Mouse (Mus musculus) hindbrain, embryonic 11.5 days (tissue): ENCODE measurements around the gene Tnrc6a. TPM values are rescaled to one million over a fixed set of nuclear protein-coding genes. Genes with fewer than 3 reads are reported as not detected.

Source experiments
- ATAC-seq: fragments of 200-750 bp; cut with Nextera tagmentation; 2 replicates; pipeline ENCODE4 v1.8.0; 2017; ENCODE audit warnings: mild to moderate bottlenecking, moderate TSS enrichment, moderate library complexity; ENCODE audit not compliant: low FRiP score
- DNase-seq: peaks from one replicate; pipeline ENCODE4 v3.0.0-alpha.2; 2015; ENCODE audit warnings: low spot score
- H3K27ac ChIP-seq: fragments of 300-500 bp; sonication (generic); 2 replicates; pipeline ENCODE4 v1.5.1; 2014; ENCODE audit warnings: mild to moderate bottlenecking, low read depth, low read length
- H3K27me3 ChIP-seq: fragments of 300-500 bp; sonication (generic); 2 replicates; pipeline ENCODE4 v1.6.1; 2014; ENCODE audit warnings: mild to moderate bottlenecking, low read length, moderate library complexity, mixed read lengths; ENCODE audit not compliant: control insufficient read depth, insufficient read depth
- H3K36me3 ChIP-seq: fragments of 300-500 bp; sonication (generic); 2 replicates; pipeline ENCODE4 v1.6.1; 2014; ENCODE audit warnings: mild to moderate bottlenecking, low read length, moderate library complexity, mixed read lengths; ENCODE audit not compliant: control insufficient read depth, insufficient read depth
- H3K4me1 ChIP-seq: fragments of 300-500 bp; sonication (generic); replicated peaks from 2 replicates; pipeline ENCODE4 v1.6.1; 2014; ENCODE audit warnings: low read length, mixed read lengths; ENCODE audit not compliant: control insufficient read depth, insufficient read depth
- H3K4me2 ChIP-seq: fragments of 300-500 bp; sonication (generic); replicated peaks from 2 replicates; pipeline ENCODE4 v1.6.1; 2014; ENCODE audit warnings: mild to moderate bottlenecking, low read depth, low read length
- H3K4me3 ChIP-seq: fragments of 300-500 bp; sonication (generic); 2 replicates; pipeline ENCODE4 v1.5.1; 2014; ENCODE audit warnings: low read depth, low read length
- H3K9ac ChIP-seq: fragments of 300-500 bp; sonication (generic); 2 replicates; pipeline ENCODE4 v1.6.1; 2014; ENCODE audit warnings: low read depth, low read length
- H3K9me3 ChIP-seq: fragments of 300-500 bp; sonication (generic); 2 replicates; pipeline ENCODE4 v1.6.1; 2016; ENCODE audit warnings: low read length; ENCODE audit not compliant: control insufficient read depth
- WGBS: fragments of 180-500 bp; shearing (Covaris S2); extraction: QIAGEN DNeasy Blood & Tissue Kit; methylation state at CpG from one replicate; pipeline ENCODE4 v1.1.7; 2014; 5-methylcytosine and 5-hydroxymethylcytosine counted together
- polyA plus RNA-seq: library from polyadenylated mRNA; unstranded; fragments of >200 nt; fragmentation: Nextera tagmentation; extraction: Ambion mirVana; gene quantifications from 2 replicates; pipeline ENCODE4 v1.2.1, GENCODE M21; 2014

Tnrc6a gene
- polyA plus RNA-seq, 1 experiment from 2014 or later = 61.3 TPM

DNA sequence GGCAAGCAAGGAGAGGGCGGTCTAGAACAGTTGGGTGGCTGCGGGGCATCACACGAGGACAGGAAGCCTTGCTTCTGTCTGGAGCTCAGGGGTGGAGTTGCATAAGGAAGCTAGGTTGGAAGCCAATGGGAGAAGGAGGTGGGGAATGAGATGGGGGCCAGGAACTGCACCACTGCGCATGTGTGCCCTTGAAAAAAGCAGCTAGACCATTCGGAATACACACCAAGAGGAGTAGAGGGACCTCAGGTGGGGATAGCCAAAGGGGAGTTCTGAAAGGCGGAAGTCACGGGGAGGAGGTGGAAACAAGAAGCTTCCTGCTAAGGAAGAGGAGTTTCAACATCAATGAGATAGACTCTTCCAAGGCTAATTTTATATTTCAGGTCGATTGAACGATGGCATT, 77.0 kb downstream of the Tnrc6a start:
- H3K4me2 ChIP-seq = no peak overlapping the region
- H3K9ac ChIP-seq = no peak overlapping the region
- DNase-seq (no peak), ATAC-seq (no peak)
- no peaks in the 10 kb centered on the region for H3K9me3 ChIP-seq
- H3K4me1 ChIP-seq = no peaks in the 10 kb centered on the region
- H3K27ac ChIP-seq = no peak overlapping the region
- no peaks in the 10 kb centered on the region for H3K27me3 ChIP-seq
- H3K36me3 ChIP-seq = no peaks in the 10 kb centered on the region
- no peak overlapping the region for H3K4me3 ChIP-seq
- WGBS = 81% methylated on average over 9 of the region's 9 CpGs

DNA sequence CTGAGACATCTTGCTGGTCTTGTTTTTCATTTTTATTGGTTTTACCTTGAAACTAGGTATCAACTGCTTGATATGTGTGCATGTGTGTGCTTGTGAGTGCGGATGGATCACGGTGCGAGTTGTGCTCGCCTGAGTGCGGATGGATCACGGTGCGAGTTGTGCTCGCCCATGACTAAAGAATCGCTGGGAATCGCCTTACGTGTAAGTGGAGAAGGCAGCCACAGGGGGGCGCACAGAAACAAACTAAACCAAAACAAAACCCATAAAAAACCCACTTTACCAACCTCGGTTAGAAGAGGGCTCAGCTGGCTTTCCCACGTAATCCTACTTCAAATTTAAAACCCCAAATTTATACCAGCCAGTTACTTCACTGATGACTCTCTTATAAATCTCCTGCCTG, 81.6 kb downstream of the Tnrc6a start:
- Histone ChIP-seq H3K27me3 (no peaks in the 10 kb centered on the region), H3K4me2 (no peak overlapping the region), H3K9ac (no peak overlapping the region), H3K9me3 (no peaks in the 10 kb centered on the region), H3K27ac (no peak overlapping the region), H3K4me3 (no peak overlapping the region), H3K36me3 (no peaks in the 10 kb centered on the region), H3K4me1 (no peaks in the 10 kb centered on the region)
- WGBS = 32% methylated on average over 14 of the region's 14 CpGs
- DNase-seq (peak; percentile 72), ATAC-seq (no peak)

DNA sequence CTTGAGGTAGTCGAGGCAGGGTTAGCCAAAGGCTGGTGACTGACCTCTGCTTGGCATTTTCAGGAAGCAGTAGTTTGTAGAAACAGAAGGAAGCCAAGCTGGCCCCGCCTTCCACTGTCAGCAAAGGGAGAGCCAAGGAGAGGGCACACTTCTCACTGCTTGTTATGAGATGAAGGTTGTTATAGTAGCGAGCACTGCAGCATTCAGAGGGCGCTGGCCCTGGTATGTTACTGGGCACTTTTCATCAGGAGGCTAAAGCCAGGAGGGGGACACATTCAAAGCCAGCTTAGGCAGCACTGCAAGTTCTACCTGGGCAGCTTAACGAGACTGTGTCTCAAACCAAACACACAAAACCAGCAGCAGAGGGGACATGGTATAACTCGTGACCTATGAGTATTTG, 83.9 kb downstream of the Tnrc6a start:
- WGBS = 78% methylated on average over 6 of the region's 6 CpGs
- no peaks in the 10 kb centered on the region for H3K9me3 ChIP-seq
- H3K4me1 ChIP-seq = no peaks in the 10 kb centered on the region
- ATAC-seq = no peak
- H3K36me3 ChIP-seq = no peaks in the 10 kb centered on the region
- no peaks in the 10 kb centered on the region for H3K27me3 ChIP-seq
- H3K27ac ChIP-seq = no peak overlapping the region
- H3K4me2 ChIP-seq = no peak overlapping the region
- DNase-seq = no peak
- no peak overlapping the region for H3K4me3 ChIP-seq
- H3K9ac ChIP-seq = no peak overlapping the region

DNA sequence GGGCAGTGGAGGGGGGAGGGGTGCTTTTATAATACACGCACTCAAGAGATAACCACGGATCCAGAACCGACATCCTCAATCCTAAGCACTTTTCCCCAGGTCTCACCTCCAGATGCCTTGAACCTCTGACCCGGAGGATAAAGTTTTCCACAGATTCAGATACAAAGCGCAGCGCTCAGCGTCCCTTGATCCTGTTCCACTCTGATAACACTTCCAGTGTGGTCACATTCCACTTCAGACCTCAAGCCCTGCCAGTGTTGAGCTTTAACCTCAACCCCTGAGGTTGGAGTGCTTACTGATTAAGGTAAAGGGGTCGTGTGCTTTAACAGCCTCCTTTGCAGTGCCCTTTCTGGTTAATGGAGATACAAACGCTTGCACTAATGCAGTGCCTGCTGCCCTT, 86.2 kb downstream of the Tnrc6a start:
- Histone ChIP-seq H3K4me1 (no peaks in the 10 kb centered on the region; the same call in none of the 2 replicates), H3K4me2 (no peak overlapping the region), H3K27me3 (no peaks in the 10 kb centered on the region), H3K4me3 (no peak overlapping the region), H3K9ac (no peak overlapping the region), H3K9me3 (no peaks in the 10 kb centered on the region), H3K27ac (no peak overlapping the region), H3K36me3 (no peaks in the 10 kb centered on the region)
- ATAC-seq (no peak), DNase-seq (no peak)
- WGBS = 76% methylated on average over 9 of the region's 9 CpGs

DNA sequence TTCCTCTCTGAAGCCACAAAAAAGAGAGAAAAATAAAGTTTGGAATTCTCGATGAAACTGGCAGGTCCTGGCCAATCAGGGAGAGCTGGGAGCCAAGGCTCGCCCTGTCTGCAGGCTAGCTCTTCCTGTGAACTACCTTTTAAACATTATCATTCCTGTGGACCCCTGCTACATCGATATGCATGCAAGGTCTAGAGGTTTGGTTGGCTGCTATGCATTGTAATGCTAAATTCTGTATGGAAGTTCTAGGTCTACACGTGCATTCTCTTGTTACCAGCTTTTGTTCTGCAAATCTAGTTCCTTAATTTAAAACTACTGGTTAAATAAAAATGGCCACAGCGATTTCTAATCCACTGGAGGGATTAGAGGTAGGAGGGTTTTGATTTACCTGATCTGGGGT, 87.8 kb downstream of the Tnrc6a start:
- Histone ChIP-seq H3K4me3 (no peak overlapping the region), H3K27me3 (no peaks in the 10 kb centered on the region), H3K4me2 (no peak overlapping the region), H3K27ac (no peak overlapping the region), H3K4me1 (no peaks in the 10 kb centered on the region; the same call in none of the 2 replicates), H3K9ac (no peak overlapping the region), H3K36me3 (no peaks in the 10 kb centered on the region), H3K9me3 (no peaks in the 10 kb centered on the region)
- no peak for ATAC-seq
- DNase-seq = no peak
- WGBS = 58% methylated on average over 5 of the region's 5 CpGs

DNA sequence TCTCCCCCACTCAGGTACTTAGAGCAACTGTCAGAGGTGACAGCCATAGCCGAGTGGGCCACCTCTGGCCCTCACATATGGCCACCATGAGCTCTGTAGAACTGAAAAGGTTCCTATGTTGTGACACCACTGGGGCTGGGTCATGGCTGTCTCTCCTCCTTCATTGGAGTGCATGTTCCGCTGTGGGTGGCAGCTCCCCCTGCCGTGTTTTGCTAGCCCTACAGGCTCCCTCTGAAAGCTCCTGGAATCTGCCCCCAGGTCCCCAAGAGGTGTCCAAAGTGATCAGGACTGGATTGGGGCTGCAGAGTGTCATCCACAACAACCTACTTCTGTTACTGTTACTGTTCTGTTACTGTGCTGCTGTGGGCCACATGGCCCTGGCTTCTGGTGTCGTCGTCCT, 88.6 kb downstream of the Tnrc6a start:
- no peak overlapping the region for H3K27ac ChIP-seq
- H3K9ac ChIP-seq = no peak overlapping the region
- 79% methylated on average over 5 of the region's 5 CpGs for WGBS
- no peaks in the 10 kb centered on the region for H3K36me3 ChIP-seq
- ATAC-seq (no peak), DNase-seq (no peak)
- no peaks in the 10 kb centered on the region for H3K9me3 ChIP-seq
- no peak overlapping the region for H3K4me3 ChIP-seq
- H3K4me2 ChIP-seq = no peak overlapping the region
- no peaks in the 10 kb centered on the region; the same call in none of the 2 replicates for H3K4me1 ChIP-seq
- H3K27me3 ChIP-seq = no peaks in the 10 kb centered on the region

DNA sequence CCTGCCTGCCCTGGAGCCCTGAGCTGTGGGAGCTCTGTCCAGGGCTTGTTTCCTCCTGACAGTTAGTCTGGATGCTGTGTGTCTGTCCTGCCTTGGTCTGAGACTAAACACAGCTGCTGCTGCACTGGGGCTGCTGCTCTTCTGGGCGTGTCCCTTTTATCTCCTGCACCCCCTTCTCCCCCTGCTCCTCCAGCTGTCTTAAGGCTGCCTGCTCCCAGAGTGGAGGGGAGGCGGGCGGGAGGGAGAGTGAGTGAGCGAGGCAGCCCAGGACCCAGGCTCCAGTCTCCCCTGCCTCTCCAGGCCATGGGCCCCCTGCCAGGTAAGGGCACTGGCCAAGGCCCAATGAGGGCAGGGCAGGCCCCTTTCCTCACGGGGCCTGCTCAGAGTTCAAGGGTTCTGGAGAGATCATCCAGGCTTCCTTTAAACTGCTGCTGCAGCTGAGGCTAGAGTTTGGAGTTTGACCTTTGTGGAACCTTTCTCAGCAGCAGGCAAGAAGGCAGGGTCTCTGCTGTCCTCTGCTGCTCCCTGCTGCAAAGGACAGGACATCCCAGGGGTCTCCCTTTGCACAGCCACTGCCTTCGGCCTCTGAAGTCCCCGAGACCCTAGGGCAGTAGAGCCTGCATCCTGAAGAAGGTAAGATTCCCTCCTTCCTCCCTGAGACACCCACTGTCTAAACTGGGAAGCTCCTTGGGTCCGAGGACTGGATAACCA, 90.8 kb downstream of the Tnrc6a start, which contains the start of gene Slc5a11:
Gene Slc5a11 (plus strand): TSS at position 416 of the 711 bp plus-strand sequence.
- Histone ChIP-seq H3K9ac (no peak within 1 kb of the TSS), H3K27me3 (no peaks in the 10 kb centered on the region), H3K27ac (no peak within 1 kb of the TSS), H3K36me3 (no peaks in the 10 kb centered on the region), H3K4me1 (no peaks in the 10 kb centered on the region; the same call in none of the 2 replicates), H3K4me2 (no peak within 1 kb of the TSS), H3K4me3 (no peak within 1 kb of the TSS), H3K9me3 (no peaks in the 10 kb centered on the region)
- DNase-seq (no peak), ATAC-seq (no peak)
- 31% methylated on average over 6 of the region's 8 CpGs for WGBS

DNA sequence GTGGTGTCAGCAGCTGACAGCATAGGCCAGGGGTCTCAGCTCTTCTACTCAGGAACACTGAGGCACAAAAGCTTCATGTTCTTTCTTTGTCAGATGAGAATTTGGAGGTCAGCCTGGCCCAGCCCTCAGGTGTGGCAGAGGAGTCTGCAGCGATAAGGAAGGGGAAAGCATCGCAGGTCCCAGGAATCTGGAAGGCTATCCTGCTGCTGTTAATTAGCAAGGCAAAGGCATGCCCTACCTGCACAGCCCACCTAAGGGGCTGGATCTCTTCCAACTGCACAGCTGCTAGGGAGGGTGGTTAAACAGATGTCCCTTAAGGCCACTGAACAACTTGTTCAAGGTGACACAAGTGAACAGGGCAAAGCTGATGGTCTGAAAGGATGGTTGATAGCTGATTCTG, 91.5 kb downstream of the Tnrc6a start:
- Histone ChIP-seq H3K4me3 (no peak overlapping the region), H3K27ac (no peak overlapping the region), H3K4me1 (no peaks in the 10 kb centered on the region; the same call in none of the 2 replicates), H3K9me3 (no peaks in the 10 kb centered on the region), H3K27me3 (no peaks in the 10 kb centered on the region), H3K9ac (no peak overlapping the region), H3K36me3 (no peaks in the 10 kb centered on the region), H3K4me2 (no peak overlapping the region)
- 71% methylated on average over 2 of the region's 2 CpGs for WGBS
- DNase-seq (no peak), ATAC-seq (no peak)
